Mouse (Mus musculus): ENCODE data around the gene Rpusd1.

DNA sequence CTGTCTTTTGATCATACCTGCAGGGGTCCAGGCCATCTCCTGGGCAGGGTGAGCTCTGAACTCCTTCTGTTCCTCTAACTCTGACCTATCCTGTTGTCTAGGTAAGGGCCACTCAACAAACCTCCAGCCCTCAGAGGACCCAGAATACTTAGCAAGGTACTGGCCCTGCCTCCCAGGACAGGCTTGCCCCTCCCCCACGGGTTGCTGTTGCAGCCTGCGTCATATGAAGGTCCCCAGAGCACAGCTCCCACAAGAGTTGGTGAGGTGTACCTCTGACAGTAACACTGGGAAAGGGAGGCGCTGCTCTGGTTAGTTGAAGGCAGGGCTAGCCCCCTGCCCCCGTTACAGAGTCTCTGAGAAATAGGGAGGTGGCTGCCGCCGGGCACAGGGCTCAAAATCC is 11.3 kb upstream of the Rpusd1 start:
- TF ChIP-seq CTCF (conservative IDR thresholded peaks at IDR 0.05; ENCODE audit: low read length) (no peak), POU5F1 (IDR thresholded peaks at IDR 0.05; ENCODE audit: borderline replicate concordance, low read length) (no peak)
